Mouse (Mus musculus) layer of hippocampus, postnatal 25 days (tissue): ENCODE data around the gene Tdp2. TPM values are rescaled to one million over a fixed set of nuclear protein-coding genes. Genes with fewer than 3 reads are reported as not detected.

ENCODE experiments used
- DNase-seq, 2 experiments: peaks; one replicate each; pipeline ENCODE4 v3.0.0; 2022; ENCODE audit warnings: mixed read lengths in 2 of 2, low spot score in 1 of 2; ENCODE audit errors: extremely low spot score in 1 of 2
- total RNA-seq, 2 experiments: library from RNA; stranded (reverse); gene quantifications; 2 replicates each; pipeline ENCODE4 v1.2.3; 2021

Gene Tdp2
- total RNA-seq, result 10 to 100 TPM; 20.3 to 24.6 TPM

DNA sequence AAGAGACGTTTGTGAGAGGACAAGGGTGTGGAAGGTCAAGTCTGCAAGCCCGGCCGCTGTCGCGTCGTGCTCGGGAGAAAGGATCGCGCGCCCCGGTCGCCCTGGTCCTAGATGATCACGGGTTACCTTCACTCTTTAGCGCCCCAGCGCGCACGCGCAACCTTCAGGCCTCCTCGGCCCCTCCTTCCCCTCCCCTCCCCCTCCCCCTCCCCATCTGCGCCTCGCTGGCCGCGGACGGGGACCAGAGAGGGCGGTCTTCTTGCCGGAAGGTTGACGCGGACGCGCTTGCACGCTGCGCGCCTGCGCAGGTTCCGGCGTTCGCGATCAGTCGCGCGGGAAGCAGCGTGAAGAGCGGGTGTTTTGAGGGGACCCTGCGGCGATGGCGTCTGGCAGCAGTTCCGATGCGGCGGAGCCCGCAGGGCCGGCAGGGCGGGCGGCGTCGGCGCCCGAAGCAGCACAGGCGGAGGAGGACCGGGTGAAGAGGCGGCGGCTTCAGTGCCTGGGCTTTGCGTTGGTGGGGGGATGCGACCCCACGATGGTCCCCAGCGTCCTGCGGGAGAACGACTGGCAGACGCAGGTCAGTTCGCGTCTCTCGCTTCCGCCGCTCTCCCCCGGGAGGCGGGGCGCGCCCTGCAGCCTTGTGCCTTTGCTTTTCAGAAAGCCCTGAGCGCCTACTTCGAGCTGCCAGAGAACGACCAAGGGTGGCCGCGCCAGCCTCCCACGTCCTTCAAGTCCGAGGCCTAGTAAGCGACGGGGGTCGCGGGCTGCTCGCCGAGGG is at the start of gene Tdp2, which contains the start of gene Acot13:
TSS of gene Tdp2 (plus strand) at position 327 of the 778 bp plus-strand sequence.
TSS of gene Acot13 (minus strand) at position 188 of the 778 bp plus-strand sequence.
- peak; percentile 81 to 84 for DNase-seq

DNA sequence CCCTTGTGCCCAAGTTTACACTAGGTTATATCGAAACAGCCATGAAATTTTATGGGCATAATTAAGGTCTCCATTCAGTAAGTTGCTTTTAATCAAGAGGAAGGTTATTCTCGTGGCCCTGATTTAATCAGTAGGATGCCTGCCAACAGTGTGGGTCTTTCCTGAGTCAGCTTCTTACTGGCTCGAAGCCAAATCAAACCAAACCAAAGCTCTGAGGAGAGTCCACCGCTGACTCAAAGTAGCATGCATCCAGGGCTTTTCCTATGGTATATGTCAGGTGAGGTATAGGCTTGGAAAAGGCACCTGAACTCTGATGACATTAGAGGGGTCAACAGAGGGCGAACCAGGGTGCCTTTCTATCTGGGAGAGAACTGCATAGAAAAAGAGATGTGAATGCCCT is 49.6 kb upstream of the Tdp2 start:
- DNase-seq, result no peak

DNA sequence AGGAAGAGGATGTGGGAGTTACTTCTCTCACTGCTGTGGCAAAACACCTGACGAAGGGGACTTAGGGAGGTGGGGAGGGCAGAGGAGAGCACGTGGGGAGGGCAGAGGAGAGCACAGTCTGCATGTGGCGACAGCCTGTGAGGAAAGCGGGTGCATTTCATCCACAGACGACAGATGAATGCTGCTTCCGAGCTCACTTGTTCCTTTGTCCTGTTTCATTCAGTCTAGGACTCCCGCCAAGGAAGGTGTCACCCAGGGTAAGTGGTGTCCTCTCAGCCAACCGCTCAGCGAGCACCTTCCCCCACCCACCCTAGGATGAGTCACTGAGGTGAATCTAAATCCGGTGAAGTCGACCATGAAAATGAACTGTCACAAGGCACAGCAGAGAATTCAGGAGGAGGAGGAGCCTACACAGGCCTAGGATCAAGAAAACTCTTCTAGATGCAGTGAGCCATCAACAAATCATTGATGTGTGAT is 45.4 kb upstream of the Tdp2 start:
- no peak for DNase-seq

DNA sequence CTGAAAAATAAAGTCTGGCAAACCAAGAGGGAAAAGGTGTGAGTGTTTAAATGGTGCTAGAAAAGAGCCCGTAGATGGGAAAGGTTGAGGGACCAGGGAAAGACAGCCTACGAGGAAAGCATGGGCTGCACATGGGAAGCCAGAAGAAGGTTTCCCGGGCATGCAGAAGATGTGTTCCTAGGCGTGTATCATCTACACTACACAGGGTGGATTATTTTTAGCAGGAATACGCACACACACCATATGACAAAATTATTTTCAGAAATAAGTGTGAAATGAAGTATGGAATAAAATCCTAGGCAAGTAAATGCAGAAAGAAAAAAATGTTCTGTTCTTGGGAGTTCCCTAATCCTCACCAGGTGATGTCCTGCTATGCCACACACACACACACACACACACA is 44.0 kb upstream of the Tdp2 start:
- no peak for DNase-seq

- DNase-seq, result no peak
Measured at GRCm38 (mm10) chr13:24791349-24791748, 40.1 kb upstream of the Tdp2 start.

- DNase-seq, result no peak
Measured at GRCm38 (mm10) chr13:24792411-24793045, 39.0 kb upstream of the Tdp2 start.

DNA sequence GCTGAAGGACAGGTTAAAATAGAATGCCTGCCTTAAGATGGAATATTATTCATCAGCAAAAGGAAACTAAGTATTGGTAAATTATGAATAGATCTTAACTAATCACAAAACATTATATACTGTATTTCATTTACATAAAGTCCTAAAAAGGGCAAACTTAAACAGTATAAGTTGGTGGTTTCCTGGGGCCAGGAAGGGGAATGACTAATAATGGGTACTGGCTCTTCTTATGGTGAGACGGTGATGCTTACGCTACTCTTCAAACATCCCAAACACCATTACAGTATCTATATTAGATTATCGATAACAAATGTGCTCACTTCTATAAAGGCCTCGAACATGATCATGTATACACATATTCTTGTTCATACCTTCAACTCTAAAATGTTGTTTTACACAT is 32.8 kb upstream of the Tdp2 start:
- DNase-seq, result no peak

DNA sequence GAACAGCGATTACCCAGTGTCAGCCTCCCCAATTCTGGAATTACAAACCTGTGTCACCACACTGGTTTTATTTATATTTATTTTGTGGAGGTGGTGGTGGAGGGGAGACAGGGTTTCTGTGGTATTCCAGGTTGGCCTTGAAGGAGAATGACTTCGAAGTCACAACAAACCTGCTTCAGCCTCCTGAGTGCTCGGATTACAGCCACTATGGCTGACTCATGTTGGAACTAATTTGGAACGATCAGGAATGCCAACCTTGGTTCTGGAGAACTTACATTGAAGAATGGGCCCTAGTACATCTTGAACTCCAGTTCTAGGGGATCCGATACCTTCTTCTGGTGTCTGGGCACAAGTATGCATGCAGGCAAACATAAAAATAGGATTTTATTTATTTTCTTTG is 32.1 kb upstream of the Tdp2 start:
- DNase-seq, result no peak

DNA sequence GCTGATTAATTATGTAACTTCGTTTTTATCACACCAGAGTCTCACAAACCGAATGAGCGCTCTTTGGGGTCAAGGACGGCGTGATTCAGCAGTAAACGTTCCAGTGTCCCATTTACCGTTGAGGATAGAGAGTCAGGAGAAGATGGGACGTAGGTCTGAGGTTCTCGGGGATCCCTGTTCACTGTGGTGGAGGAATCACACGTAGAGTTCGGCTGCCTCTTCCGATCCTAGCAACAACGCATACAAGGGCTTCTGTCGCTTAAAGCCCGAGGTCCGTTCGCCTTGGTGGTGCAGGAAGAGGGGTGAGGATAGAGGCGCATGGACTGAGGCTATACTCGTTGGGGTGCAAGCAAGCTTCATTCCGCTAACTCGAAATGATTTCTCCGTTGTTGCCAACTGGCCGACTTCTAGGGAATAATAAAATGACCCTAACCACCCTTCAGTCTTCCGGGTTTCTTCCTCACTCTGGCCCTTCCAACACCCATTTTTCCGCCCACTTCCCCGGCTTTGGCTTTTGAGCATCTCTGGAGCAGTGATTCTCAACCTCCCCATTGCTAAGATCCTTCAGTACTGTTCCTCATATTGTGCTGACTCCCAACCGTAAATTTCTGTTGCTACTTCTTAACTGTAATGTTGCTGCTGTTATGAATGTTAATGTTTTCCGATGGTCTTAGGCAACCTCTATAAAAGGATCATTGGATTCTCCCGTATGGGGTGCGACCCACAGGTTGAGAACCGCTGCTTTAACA is 31.4 kb upstream of the Tdp2 start:
- DNase-seq, result peak; percentile 44 to 45

GRCm38 (mm10) chr13:24800674-24801307 is 30.7 kb upstream of the Tdp2 start:
- peak; percentile 92 to 94 for DNase-seq

DNA sequence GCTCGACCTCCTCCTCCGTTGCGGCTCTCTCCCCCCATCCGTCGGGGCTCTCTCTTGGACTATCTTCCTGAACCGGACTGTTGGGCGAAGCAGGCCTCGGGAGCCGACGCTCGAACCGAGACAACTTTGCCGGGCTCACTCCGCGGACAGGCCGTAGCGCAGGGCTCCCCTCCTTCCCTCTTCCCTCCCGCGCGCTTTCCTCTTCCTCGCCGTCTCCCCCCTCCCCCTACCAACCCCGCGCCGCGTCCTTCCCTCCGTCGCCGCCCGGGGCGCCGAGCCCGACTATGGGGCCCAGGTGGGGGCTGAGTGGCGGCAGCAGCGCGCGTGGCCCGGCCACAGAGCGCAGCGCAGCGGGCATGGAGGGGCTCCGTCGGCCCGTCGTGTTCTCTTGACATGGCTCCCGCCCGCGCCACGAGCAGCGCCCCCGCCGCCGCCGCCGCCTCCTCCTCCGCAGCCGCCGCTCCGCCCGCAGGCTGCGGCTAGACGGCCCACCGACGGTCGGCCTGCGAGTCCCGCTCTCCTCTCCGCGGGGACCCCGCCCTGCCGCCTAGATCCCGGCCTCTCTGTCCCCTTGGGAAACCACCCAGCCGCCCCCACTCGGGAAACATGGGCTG is 30.1 kb upstream of the Tdp2 start, which contains the start of gene BC005537:
TSS of gene BC005537 (plus strand) at position 350 of the 614 bp plus-strand sequence.
- peak; percentile 29 to 31 for DNase-seq

- no peak for DNase-seq
Measured at GRCm38 (mm10) chr13:24802131-24802691, 29.3 kb upstream of the Tdp2 start.

- DNase-seq, result no peak
Measured at GRCm38 (mm10) chr13:24803196-24803595, 28.3 kb upstream of the Tdp2 start.

GRCm38 (mm10) chr13:24806079-24806478 is 25.4 kb upstream of the Tdp2 start:
- no peak for DNase-seq

DNA sequence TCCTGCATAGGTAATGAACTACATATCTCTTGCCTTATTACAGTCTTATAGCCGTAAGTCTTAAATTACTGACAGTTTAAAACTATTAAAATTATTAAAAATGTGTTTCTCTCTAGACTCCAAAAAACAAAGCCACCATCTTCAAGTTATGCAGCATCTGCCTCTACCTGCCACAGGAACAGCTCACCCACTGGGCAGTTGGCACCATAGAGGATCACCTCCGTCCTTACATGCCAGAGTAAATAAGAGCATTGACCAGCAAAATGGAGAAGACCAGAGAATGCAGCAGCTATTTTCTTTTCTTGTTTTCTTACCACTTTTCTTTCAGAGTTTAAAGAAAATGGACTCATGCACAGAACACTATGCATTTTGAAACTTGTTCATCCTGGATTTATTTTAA is 19.0 kb upstream of the Tdp2 start:
- no peak for DNase-seq

GRCm38 (mm10) chr13:24814616-24815015 is 16.9 kb upstream of the Tdp2 start:
- DNase-seq, result no peak

DNA sequence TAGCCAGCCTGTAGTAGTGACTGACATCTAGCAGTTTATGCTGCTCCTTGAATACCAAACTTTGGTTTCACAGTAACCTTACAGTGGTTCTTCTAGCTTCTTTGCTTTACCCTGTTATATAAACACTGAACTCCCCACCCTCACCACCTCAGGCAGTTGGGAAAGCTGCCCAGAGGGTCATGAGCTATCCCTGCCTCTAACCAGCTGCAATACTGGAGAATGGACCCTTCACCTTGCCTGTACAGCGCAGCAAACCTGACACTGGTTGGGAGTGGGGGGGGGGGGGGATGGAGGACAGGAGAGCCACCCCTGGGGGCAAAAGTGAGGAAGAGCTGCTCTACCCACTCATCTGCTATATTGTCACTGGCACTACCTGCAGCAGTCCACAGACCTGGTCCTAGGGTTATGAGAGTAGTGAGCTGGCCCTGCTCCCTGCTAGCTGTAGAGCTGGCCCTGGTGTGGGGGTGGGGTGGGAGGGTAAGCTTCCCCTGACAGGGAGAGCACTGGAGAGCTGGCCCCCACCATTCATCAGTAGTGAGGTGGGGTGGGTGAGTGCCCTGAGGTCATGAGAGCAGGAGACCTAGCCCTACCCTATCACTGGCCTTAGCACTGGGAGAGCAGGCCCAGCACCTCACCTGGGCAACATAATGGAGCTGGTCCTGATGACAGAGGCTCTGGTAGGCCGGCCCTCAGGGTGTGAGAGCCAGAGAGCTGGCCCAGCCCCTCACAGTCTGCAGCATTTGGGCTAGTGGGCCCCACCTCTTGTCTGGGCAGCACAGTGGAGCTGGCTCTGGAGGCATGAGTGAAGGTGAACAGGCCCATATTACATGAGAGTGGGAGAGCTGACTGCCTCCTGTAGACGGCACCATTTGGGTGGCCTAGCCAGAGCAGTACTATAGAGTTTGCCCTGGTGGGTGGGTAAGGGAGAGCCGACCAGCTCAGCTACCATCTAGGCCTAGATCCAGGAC is 15.1 kb upstream of the Tdp2 start:
- no peak for DNase-seq

DNA sequence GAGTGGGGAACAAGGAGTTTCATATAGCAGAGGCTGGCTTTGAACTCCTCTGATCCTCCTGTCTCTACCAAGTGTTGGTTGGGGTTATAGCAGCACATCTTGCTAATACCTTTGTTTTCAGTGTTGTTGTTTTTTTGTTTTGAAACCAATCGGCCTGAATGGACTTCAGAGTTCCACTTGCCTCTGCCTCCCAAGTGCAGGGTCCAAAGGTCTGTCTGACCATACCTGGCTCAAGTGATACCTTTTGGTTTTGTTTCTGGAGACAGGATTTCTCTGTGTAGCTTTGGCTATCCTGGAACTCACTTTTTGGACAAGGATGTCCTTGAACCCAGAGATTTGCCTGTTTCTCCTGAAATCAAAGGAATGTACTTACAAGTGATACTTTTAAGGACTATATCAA is 11.5 kb upstream of the Tdp2 start:
- no peak for DNase-seq
